Mouse (Mus musculus): ENCODE data around the gene Prdm1.

Gene Prdm1

DNA sequence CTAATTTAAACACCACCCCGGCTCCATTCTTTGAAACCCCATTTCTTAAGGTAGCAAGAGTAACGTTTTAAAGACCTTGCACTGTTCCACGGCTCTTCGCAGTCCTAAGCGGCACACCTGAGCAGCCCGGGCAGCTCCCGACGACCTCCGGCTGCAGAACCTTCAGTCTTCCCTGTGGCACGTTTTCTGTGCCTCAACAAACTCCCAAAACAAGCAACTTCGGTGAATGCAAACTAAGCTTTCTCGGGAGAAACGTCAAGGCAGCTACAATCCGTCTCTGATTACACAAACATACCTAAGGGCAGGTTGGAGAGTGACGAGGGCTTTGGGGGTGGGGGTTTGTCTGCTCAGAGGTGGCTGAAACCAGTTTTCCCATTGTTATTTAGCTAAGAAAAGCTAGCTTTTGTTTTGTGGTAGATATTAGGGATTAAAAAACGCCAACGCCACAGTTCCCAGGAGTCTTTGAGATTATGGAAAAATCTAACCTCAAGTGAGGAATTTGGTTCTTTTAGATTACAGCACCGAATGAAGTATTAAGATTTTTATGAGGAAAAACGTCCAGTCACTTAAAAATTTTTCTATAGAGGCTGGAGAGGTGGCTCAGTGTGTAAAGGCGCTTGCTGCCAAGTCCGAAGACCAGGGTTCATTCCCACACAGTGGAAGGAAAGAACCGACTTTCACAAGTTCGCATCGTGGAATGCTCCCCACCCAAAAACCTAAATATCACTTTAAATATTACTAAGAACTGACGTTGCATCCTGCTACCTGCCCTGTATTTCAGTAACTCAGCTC is at the start of gene Prdm1:
Prdm1 (minus strand) TSS at position 211 of the 792 bp plus-strand sequence.
- DNase-seq (ENCODE audit: extremely low spot score) = peak; percentile 47

DNA sequence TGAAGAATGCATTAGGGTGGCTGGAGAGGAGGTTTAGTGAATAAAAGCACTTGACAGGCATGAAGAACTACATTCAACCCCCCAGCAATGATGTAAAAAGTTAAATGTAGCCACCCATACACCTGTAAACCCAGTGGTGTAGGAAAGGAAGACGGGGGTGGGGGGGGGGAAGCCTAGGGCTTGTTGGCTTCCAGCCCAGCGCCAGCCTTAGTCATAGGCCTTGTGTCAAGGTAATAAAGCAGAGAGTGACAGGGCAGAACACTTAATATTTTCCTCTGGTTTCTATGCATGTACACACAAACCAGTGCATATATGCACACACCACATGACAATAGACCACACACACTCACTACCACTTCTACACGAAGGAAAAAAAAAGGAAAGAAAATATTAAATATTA is 37.7 kb upstream of the Prdm1 start:
- DNase-seq (ENCODE audit: extremely low spot score) = no peak

DNA sequence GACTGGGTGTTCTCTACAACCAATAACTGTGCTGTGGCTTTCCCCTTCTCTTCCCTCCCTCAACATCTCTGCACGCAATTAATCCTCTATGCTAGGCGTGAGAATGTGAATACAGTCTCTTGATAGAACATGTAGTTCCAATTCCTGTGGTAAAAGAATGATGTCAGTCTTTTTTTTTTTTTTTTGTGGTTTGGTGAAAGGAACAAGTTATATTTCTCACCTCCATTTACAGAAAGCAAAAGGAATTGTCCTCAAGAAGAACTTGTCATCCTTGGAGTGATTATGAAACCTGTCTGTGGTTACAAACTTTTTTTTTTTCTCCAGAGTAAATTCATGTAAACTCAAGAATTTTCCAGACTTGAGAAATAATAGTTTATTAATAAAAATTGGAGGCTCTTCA is 36.8 kb upstream of the Prdm1 start:
- DNase-seq (ENCODE audit: extremely low spot score) = no peak

GRCm38 (mm10) chr10:44556845-44557244 is 28.5 kb upstream of the Prdm1 start:
- no peak for DNase-seq (ENCODE audit: extremely low spot score)

- DNase-seq (ENCODE audit: extremely low spot score) = no peak
Measured at GRCm38 (mm10) chr10:44555317-44555716, 27.0 kb upstream of the Prdm1 start.

DNA sequence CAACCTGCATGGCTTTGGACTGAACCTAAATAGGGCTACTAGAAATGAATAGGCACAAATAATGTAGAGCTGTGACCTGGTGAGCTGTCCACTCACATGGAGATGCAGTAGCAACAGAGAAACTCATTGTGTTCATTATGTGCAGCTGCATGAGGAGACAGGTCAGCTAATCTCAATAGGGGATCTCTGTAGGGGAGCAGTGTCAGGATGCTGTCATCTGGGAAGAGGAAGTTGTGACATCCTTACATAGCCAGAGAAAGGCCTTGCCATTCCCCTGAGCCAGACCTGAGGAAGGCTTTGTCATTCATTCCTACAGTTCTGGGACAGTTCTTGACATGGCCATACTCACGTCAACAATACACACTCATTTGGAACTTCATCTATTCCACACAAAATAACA is 25.3 kb upstream of the Prdm1 start:
- DNase-seq (ENCODE audit: extremely low spot score) = no peak

GRCm38 (mm10) chr10:44539033-44539578 is 10.8 kb upstream of the Prdm1 start:
- DNase-seq (ENCODE audit: extremely low spot score) = peak; percentile 26

DNA sequence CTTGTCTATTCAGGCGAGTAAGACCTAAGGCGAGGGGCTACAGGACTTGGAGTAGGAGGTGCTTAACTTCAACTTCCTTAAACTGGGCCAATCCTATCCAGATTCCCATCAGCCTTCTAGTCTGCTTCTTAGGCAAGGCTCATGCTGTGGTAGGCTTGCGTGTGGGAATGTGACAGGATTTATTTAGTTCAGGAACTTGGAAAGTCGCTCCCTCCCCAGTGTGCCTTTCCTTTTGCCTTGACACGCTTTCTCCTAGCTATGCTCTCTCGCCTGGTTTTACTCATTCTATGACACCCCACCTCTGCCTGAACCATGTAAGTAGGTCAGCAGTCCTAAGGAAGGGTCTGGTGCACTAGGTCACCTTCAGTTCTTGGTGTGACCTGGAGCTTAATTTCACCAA is 9.8 kb upstream of the Prdm1 start:
- DNase-seq (ENCODE audit: extremely low spot score) = no peak

GRCm38 (mm10) chr10:44530067-44530360 is 1.7 kb upstream of the Prdm1 start:
- DNase-seq (ENCODE audit: extremely low spot score) = no peak

DNA sequence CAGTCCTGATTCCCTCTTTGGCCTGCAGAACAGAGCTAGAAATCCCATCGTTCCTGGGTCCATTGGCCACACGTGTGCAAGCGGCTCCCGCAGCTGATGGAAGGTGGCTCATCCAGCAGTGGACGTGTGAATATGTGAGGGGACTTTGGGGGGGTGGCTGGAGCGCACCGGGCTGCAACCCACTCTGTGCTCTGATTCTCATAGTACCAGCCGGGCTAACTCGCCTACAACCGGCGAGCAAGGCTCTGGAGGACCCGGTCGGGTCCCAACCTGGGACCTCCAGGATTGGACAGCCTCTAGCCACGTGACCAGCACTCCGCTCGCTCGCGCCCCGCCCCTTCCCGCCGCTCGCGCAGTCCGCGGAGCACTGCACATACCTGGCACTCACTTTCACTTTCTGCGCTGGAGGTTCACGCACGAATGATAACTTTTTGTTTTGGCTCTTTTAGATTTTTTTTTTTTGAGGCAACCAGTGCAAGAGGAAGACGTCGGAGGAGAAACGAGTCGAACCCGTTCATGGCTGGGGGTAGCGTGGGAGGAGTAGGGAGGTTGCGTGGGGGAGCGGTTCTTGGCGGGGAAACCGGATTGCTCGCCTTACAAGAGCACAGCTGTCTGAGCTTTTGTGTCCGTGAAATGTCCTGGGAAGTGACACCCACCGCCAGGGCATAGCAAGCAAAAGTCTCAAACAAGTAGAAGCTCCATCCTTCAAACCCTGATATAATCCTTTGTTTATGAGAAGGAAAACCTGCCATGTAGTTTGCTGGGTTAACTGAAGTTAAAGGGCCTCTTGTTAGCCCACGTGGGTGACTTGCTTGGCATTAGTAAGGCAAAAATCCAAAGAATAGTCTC is 1.1 kb upstream of the Prdm1 start:
- peak; percentile 84 for DNase-seq (ENCODE audit: extremely low spot score)

- DNase-seq (ENCODE audit: extremely low spot score) = peak; percentile 29
Measured at GRCm38 (mm10) chr10:44527651-44528050, 650 bp downstream of the Prdm1 start.

- peak; percentile 61 for DNase-seq (ENCODE audit: extremely low spot score)
Measured at GRCm38 (mm10) chr10:44526751-44527591, 1.3 kb downstream of the Prdm1 start.

GRCm38 (mm10) chr10:44520189-44520588 is 8.1 kb downstream of the Prdm1 start:
- no peak for DNase-seq (ENCODE audit: extremely low spot score)

- DNase-seq (ENCODE audit: extremely low spot score) = no peak
Measured at GRCm38 (mm10) chr10:44518631-44519030, 9.7 kb downstream of the Prdm1 start.

GRCm38 (mm10) chr10:44513108-44513507 is 15.2 kb downstream of the Prdm1 start:
- no peak for DNase-seq (ENCODE audit: extremely low spot score)

- DNase-seq (ENCODE audit: extremely low spot score) = no peak
Measured at GRCm38 (mm10) chr10:44511029-44511428, 17.3 kb downstream of the Prdm1 start.

GRCm38 (mm10) chr10:44508649-44509048 is 19.7 kb downstream of the Prdm1 start:
- DNase-seq (ENCODE audit: extremely low spot score) = no peak

DNA sequence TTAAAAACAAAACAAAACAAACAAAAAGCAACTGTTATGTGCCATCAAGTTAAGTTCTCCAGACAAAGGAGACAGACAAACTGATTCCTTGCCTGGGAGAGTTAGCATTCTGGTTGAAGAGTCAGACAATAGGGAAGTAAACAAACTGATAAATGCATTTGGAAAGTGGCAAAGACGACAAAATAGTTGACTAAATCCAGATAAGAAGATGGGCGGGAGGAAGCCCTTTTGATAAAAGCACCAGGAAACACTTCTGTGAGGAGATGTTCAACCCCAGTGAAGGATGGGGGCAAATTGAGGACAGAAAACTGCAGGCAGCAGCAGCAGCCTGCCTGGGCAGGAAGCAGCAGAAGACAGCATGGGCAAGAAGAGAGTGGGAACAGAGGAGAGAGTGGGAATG is 20.3 kb downstream of the Prdm1 start:
- DNase-seq (ENCODE audit: extremely low spot score) = no peak

DNA sequence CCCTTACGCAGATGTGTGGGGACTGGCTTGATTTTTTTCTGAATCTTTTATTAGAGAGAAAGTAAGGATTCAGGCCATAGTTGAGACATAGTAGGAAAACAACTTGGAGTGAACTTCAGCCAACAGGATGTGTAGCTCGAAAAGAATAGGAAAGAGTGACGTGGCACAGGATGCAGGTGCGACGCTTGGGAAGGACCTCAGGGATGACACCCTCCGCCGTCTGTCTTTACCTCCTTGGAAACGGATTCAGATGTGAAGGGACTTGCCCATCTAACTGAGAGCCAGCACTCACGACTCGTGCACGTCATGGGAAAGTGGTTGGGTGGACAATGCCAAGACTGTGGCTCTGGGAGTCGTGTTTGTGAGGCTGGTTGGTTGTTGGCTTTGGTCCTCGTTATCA is 25.4 kb downstream of the Prdm1 start:
- no peak for DNase-seq (ENCODE audit: extremely low spot score)

DNA sequence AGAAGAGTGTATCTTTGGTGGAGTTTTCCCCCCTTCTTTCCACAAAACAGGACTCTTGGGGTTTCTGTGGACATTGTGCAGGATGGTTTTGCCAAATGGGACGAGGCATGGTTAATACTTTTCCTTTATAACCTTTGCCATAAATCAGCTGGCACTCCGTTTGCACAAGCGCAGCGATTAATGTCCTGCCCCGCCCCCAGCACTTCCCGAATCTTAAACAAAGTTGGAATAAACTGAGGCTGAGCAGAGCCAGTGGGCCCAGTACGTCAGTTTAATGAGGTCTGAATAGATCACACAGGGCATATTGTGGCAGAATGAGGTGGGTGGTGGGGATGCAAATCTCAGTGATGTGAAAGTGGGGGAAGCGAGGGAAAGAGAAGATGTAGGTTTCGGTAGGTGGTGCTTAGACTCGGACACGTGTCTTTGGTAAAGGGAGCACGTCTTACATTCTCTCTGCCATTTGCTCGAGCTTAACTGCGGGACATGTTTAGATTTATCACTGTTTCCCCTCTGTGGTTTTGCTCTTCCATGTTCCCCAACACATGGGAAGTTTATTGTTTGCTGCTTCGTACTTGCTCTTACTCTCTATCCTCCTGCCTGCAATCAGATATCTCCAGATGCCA is 28.3 kb downstream of the Prdm1 start:
- DNase-seq (ENCODE audit: extremely low spot score) = no peak

GRCm38 (mm10) chr10:44493818-44494492 is 34.3 kb downstream of the Prdm1 start:
- DNase-seq (ENCODE audit: extremely low spot score) = no peak
